Mouse (Mus musculus): Measurements from ENCODE around the gene Slc2a3. TPM values are rescaled to one million over a fixed set of nuclear protein-coding genes. Genes with fewer than 3 reads are reported as not detected.

Slc2a3 gene
- polyA plus RNA-seq, 1 experiment from 2014 or later: 28.4 TPM

Small RNAs within 50 kb of the gene (microRNA-seq; reads per million reads assigned to microRNA genes)
- gene Mir7231: not detected

Other genes starting within 250 kb of the Slc2a3 start
- gene Aicda, start 247.8 kb downstream of the Slc2a3 start, polyA plus RNA-seq (2014; fragmentation: Nextera tagmentation; extraction: Ambion mirVana): 0.81 and 0.95 TPM in 2 replicates
- gene Apobec1, start 199.2 kb downstream of the Slc2a3 start, polyA plus RNA-seq (2014; fragmentation: Nextera tagmentation; extraction: Ambion mirVana): 0.31 and 1.6 TPM in 2 replicates
- gene Gdf3, start 191.6 kb downstream of the Slc2a3 start, polyA plus RNA-seq (2014; fragmentation: Nextera tagmentation; extraction: Ambion mirVana): 0.13 TPM in 1 of 2 replicates, not detected in the other
- gene Dppa3, start 175.2 kb downstream of the Slc2a3 start, polyA plus RNA-seq (2014; fragmentation: Nextera tagmentation; extraction: Ambion mirVana): not detected in 2 replicates
- gene Nanog, start 94.2 kb downstream of the Slc2a3 start, polyA plus RNA-seq (2014; fragmentation: Nextera tagmentation; extraction: Ambion mirVana): 0.11 TPM in 1 of 2 replicates, not detected in the other
- gene Foxj2, start 18.3 kb upstream of the Slc2a3 start, polyA plus RNA-seq (2014; fragmentation: Nextera tagmentation; extraction: Ambion mirVana): 9.0 and 10.1 TPM in 2 replicates
- 0.62 and 2.0 TPM in 2 replicates for gene C3ar1, start 54.5 kb upstream of the Slc2a3 start, polyA plus RNA-seq (2014; fragmentation: Nextera tagmentation; extraction: Ambion mirVana)
- 119 and 135 TPM in 2 replicates for gene Necap1, start 72.8 kb upstream of the Slc2a3 start, polyA plus RNA-seq (2014; fragmentation: Nextera tagmentation; extraction: Ambion mirVana)
- 1.9 TPM in 1 of 2 replicates, not detected in the other for gene Clec4a1, start 120.2 kb upstream of the Slc2a3 start, polyA plus RNA-seq (2014; fragmentation: Nextera tagmentation; extraction: Ambion mirVana)
- gene Clec4a3, start 150.9 kb upstream of the Slc2a3 start, polyA plus RNA-seq (2014; fragmentation: Nextera tagmentation; extraction: Ambion mirVana): 1.5 TPM in 1 of 2 replicates, not detected in the other
- not detected in 2 replicates for gene Clec4a4, start 188.7 kb upstream of the Slc2a3 start, polyA plus RNA-seq (2014; fragmentation: Nextera tagmentation; extraction: Ambion mirVana)
- not detected in 2 replicates for gene Clec4b1, start 248.3 kb upstream of the Slc2a3 start, polyA plus RNA-seq (2014; fragmentation: Nextera tagmentation; extraction: Ambion mirVana)

Measured in midbrain, embryonic 14.5 days (tissue).